Mouse (Mus musculus) intestine, postnatal 0 days (tissue): Measurements from ENCODE around the gene Ifitm1. TPM values are rescaled to one million over a fixed set of nuclear protein-coding genes. Genes with fewer than 3 reads are reported as not detected.

ENCODE experiments used
- ATAC-seq: fragments of 200-750 bp; cut with Nextera tagmentation; 2 replicates; pipeline ENCODE4 v1.8.0; 2017; ENCODE audit warnings: mild to moderate bottlenecking, moderate TSS enrichment, moderate library complexity
- H3K27ac ChIP-seq: fragments of 300-500 bp; sonication (generic); 2 replicates; pipeline ENCODE4 v1.5.1; 2014; ENCODE audit warnings: mild to moderate bottlenecking, low read depth, low read length, moderate library complexity
- H3K27me3 ChIP-seq: fragments of 300-500 bp; sonication (generic); replicated peaks from 2 replicates; pipeline ENCODE4 v1.6.1; 2014; ENCODE audit warnings: low read length, mixed read lengths; ENCODE audit not compliant: control insufficient read depth, insufficient read depth
- H3K36me3 ChIP-seq: fragments of 300-500 bp; sonication (generic); 2 replicates; pipeline ENCODE4 v1.6.1; 2014; ENCODE audit warnings: mild to moderate bottlenecking, moderate library complexity; ENCODE audit not compliant: control insufficient read depth, insufficient read depth
- H3K4me1 ChIP-seq: fragments of 300-500 bp; sonication (generic); replicated peaks from 2 replicates; pipeline ENCODE4 v1.6.1; 2014; ENCODE audit warnings: antibody characterized with exemption, low read length, mixed read lengths; ENCODE audit not compliant: control insufficient read depth, insufficient read depth
- H3K4me2 ChIP-seq: fragments of 300-500 bp; sonication (generic); replicated peaks from 2 replicates; pipeline ENCODE4 v1.6.1; 2014; ENCODE audit warnings: low read depth, mild to moderate bottlenecking, moderate library complexity
- H3K4me3 ChIP-seq: fragments of 300-500 bp; sonication (generic); 2 replicates; pipeline ENCODE4 v1.5.1; 2014; ENCODE audit warnings: low read depth, low read length
- H3K9ac ChIP-seq: fragments of 300-500 bp; sonication (generic); 2 replicates; pipeline ENCODE4 v1.6.1; 2014; ENCODE audit warnings: mild to moderate bottlenecking, low read depth, low read length
- H3K9me3 ChIP-seq: fragments of 300-500 bp; sonication (generic); 2 replicates; pipeline ENCODE4 v1.6.1; 2016; ENCODE audit warnings: mixed run types; ENCODE audit not compliant: control insufficient read depth
- CTCF ChIP-seq: sonication (generic); IDR thresholded peaks from 2 replicates; pipeline ENCODE4 v1.5.1; 2016; ENCODE audit warnings: low read depth, mild to moderate bottlenecking, control low read depth, antibody characterized with exemption, moderate library complexity
- WGBS: fragments of 180-500 bp; shearing (Covaris S2); extraction: QIAGEN DNeasy Blood & Tissue Kit; methylation state at CpG from one replicate; pipeline ENCODE4 v1.1.7; 2014; 5-methylcytosine and 5-hydroxymethylcytosine counted together
- polyA plus RNA-seq: library from polyadenylated mRNA; unstranded; fragments of >200 nt; fragmentation: Nextera tagmentation; extraction: Ambion mirVana; gene quantifications from 2 replicates; pipeline ENCODE4 v1.2.1, GENCODE M21; 2015

Gene Ifitm1
- polyA plus RNA-seq, 1 experiment from 2014 or later: 133 TPM

DNA sequence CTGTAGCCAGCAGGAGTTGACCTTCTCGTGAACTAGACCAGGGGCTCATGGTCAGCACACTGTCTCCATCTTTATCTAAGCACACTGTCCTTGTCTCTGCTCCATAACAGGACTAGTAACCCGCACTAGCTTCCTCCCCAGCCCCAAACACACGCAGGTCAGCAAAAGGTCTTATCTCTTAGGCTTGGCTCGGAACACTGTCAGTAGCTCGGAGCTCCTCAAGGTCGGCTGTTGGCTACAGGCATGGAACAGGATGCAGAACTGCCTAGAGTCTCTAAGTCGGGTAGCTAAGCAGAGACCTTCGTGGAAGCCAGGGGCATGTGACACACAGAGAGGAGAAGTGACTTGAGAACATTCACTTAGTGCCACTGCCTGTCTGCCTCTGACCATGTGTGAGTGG is 18.9 kb upstream of the Ifitm1 start:
- Histone ChIP-seq H3K4me3 (no peak overlapping the region), H3K9me3 (no peaks in the 10 kb centered on the region), H3K27ac (no peak overlapping the region), H3K9ac (no peak overlapping the region), H3K36me3 (peaks cover 56% of the 10 kb centered on the region), H3K27me3 (no peaks in the 10 kb centered on the region), H3K4me2 (no peak overlapping the region), H3K4me1 (peaks cover 5% of the 10 kb centered on the region; the same call in 1 of the 2 replicates)
- WGBS: 66% methylated on average over 8 of the region's 8 CpGs
- no peak for TF ChIP-seq CTCF
- ATAC-seq: no peak

GRCm38 (mm10) chr7:140949255-140949654 is 17.8 kb upstream of the Ifitm1 start:
- Histone ChIP-seq H3K9ac (no peak overlapping the region), H3K36me3 (peaks cover 58% of the 10 kb centered on the region), H3K4me1 (peaks cover 11% of the 10 kb centered on the region; the same call in 1 of the 2 replicates), H3K27me3 (no peaks in the 10 kb centered on the region), H3K4me3 (no peak overlapping the region), H3K27ac (no peak overlapping the region), H3K9me3 (no peaks in the 10 kb centered on the region), H3K4me2 (no peak overlapping the region)
- TF ChIP-seq CTCF: no peak
- ATAC-seq: no peak
- WGBS: 84% methylated on average over 6 of the region's 6 CpGs

DNA sequence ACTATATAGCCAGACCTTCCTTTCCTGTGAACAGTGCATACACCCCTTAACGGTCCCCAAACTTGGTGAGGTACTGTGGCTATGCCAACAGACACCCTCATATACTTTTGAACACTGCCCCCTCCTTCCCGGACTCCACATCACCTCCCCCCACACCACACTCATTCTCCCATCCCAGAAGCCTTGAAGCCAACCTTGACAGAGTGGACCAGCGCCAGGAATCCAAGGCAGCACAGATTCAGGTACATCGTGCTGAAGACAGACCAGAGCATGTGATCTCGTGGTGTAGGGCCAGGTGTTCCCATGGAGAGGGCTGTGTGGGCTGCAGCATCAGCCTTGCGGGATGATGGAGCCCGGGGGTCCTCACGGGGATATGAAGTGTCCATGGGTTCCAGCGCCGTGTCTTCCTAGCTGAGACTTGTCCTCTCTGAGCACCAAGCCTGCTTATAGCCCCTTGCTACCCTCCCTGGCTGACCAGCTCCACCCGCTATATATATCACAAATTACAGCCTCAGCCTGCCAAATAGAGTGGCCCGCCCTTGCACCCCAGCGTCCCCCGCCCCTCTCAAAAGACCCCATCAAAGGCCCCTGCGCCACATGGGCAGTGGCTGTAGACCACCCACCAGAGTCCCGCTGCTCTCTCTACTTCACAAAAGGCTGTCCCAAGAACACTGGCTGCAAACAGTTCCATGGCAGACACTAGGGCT is 17.0 kb upstream of the Ifitm1 start, which contains the start of gene Ifitm5:
Ifitm5 (minus strand) TSS at position 468 of the 707 bp plus-strand sequence.
- no peak within 1 kb of the TSS; the same call in 1 of the 2 replicates for H3K9ac ChIP-seq

DNA sequence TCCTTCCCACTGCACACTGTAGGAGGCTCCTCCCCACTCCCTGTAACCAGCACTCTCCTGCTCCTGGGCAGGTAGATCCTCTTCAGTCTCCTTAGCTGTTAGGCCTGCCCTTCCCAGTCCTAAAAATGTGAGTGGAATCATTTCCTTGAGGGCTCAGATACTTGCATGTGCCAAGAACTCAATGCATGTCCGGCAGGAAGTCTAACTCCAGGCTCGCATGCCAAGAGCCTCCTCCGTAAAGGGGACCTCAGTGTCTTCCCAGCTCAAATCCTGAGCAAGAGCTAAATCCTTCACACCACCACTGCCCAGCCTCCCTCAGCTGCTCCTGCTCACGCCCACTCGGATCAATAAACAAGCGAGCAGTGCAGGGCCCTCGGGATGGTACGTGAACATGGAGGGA is 16.0 kb upstream of the Ifitm1 start:
- no peaks in the 10 kb centered on the region for H3K27me3 ChIP-seq
- no peak overlapping the region; the same call in 1 of the 2 replicates for H3K4me2 ChIP-seq
- no peak for TF ChIP-seq CTCF
- H3K9me3 ChIP-seq: no peaks in the 10 kb centered on the region
- H3K4me1 ChIP-seq: peaks cover 11% of the 10 kb centered on the region; the same call in 1 of the 2 replicates
- no peak overlapping the region for H3K9ac ChIP-seq
- H3K4me3 ChIP-seq: no peak overlapping the region
- WGBS: 35% methylated on average over 8 of the region's 8 CpGs
- ATAC-seq: no peak
- H3K36me3 ChIP-seq: peaks cover 43% of the 10 kb centered on the region
- H3K27ac ChIP-seq: no peak overlapping the region

More for the DNA sequence above, 17.0 kb upstream of the Ifitm1 start, which contains the start of gene Ifitm5:
- TF ChIP-seq CTCF: no peak
- Histone ChIP-seq H3K27me3 (no peaks in the 10 kb centered on the region), H3K36me3 (peaks cover 54% of the 10 kb centered on the region), H3K4me2 (no peak within 1 kb of the TSS; the same call in 1 of the 2 replicates), H3K4me1 (peaks cover 11% of the 10 kb centered on the region; the same call in 1 of the 2 replicates), H3K27ac (no peak within 1 kb of the TSS), H3K9me3 (no peaks in the 10 kb centered on the region), H3K4me3 (no peak within 1 kb of the TSS)
- 79% methylated on average over 16 of the region's 16 CpGs for WGBS
- no peak for ATAC-seq

GRCm38 (mm10) chr7:140951765-140952164 is 15.3 kb upstream of the Ifitm1 start:
- Histone ChIP-seq H3K27me3 (no peaks in the 10 kb centered on the region), H3K27ac (no peak overlapping the region), H3K4me1 (peaks cover 11% of the 10 kb centered on the region; the same call in 1 of the 2 replicates), H3K4me3 (no peak overlapping the region), H3K9me3 (no peaks in the 10 kb centered on the region), H3K36me3 (peaks cover 36% of the 10 kb centered on the region), H3K9ac (no peak overlapping the region), H3K4me2 (no peak overlapping the region)
- no peak for ATAC-seq
- WGBS: 54% methylated on average over 6 of the region's 6 CpGs
- TF ChIP-seq CTCF: no peak

DNA sequence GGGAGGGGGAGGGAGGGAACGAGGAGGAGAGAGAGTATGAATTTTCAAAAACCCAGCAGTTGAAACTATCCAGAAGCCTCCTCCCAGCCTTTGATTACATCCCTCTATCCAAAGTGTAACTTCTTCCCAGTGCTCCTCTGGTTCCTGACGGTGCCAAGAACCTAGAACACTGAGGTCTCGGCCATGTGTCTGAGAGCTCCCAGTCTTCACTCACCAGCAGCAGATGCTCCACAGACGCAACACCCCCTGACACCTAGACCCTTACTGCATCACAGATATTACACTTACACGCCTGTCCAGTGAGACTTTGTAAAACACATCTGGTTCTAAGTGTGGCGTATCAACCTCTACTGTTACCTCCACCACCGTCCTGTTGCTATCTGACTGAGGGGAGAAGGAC is 14.6 kb upstream of the Ifitm1 start:
- H3K4me2 ChIP-seq: 0 out of 2 replicates have a peak overlapping the region, but pooled peaks have one; percentile 13
- H3K9me3 ChIP-seq: no peaks in the 10 kb centered on the region
- no peak for TF ChIP-seq CTCF
- H3K4me1 ChIP-seq: peaks cover 11% of the 10 kb centered on the region; the same call in 1 of the 2 replicates
- H3K27ac ChIP-seq: no peak overlapping the region
- H3K9ac ChIP-seq: peak overlapping the region; percentile 11; the same call in 1 of the 2 replicates
- peaks cover 29% of the 10 kb centered on the region for H3K36me3 ChIP-seq
- H3K4me3 ChIP-seq: no peak overlapping the region
- no peak for ATAC-seq
- H3K27me3 ChIP-seq: no peaks in the 10 kb centered on the region
- 74% methylated on average over 7 of the region's 7 CpGs for WGBS
